Mouse (Mus musculus) gastrocnemius, adult 2 months (tissue): ENCODE results near the gene H2-Aa. TPM values are rescaled to one million over a fixed set of nuclear protein-coding genes. Genes with fewer than 3 reads are reported as not detected.

ENCODE experiments used
- DNase-seq: peaks from one replicate; pipeline ENCODE4 v3.0.0; 2022
- H3K27ac ChIP-seq: fragments of 200-600 bp; 2 replicates; pipeline ENCODE4 v1.8.1; 2022; ENCODE audit warnings: mild to moderate bottlenecking
- H3K4me3 ChIP-seq: fragments of 200-600 bp; 2 replicates; pipeline ENCODE4 v1.8.1; 2022; ENCODE audit warnings: mild to moderate bottlenecking, moderate library complexity
- CTCF ChIP-seq: fragments of 200-600 bp; IDR thresholded peaks from 2 replicates; pipeline ENCODE4 v1.8.1; 2022; ENCODE audit warnings: antibody characterized with exemption, mild to moderate bottlenecking, moderate library complexity
- intact Hi-C: fragments of 180-260 bp; cut with DNase I; formaldehyde crosslinking; loops from one replicate; pipeline ENCODE4 v1.15.1; 2025
- total RNA-seq, 2 experiments: library from RNA; stranded (reverse); gene quantifications; 2 replicates each; pipeline ENCODE4 v1.2.3; 2021

The H2-Aa gene
- total RNA-seq, 2 experiments from 2014 or later: 5.3 to 6.0 TPM

DNA sequence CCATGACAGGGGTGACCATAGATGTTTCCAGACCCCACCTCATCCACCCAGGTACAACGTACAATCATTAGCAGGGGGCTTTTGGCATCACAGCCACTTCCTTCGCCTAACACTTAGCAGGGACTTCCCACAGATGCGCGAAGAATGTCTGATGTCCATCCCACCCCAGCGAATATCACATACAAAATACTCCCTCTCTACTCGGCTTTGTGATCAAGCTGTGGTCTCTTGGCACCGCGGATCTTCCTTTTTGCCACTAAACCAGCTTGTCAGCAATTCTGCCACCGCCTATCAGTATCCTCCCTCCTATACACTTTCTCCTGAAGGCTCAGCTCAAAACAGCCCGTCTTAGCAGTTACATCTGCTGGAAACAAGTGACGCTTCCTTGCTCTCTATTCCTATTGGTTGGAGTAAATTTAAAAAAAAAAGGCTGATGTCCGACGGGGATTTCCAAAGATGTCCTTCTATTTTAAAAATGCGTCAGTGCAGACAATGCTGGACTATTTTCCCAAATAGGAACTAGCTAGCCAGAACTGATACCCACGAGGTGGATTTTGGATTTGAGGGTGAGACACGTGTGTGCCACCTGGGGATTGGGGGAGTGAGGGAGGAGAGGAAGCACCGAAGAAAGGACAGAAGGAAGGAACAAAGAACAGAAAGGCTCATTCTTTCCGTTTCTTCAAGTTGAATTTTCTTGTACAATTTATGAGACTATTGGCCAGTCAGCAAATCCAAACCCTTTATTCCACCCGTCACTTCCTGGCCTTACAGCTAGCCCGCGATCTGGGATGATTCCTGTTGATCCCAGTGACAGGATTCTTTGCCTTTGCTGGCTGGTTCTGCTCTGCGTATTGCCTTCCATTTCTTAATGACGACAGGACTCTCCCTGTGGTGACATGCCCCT, 8.5 kb upstream of the H2-Aa start:
- intact Hi-C loops: no loop called here
- no peak overlapping the region for H3K27ac ChIP-seq
- DNase-seq: no peak
- peak overlapping the region; percentile 50 for H3K4me3 ChIP-seq
- TF ChIP-seq CTCF: no peak

DNA sequence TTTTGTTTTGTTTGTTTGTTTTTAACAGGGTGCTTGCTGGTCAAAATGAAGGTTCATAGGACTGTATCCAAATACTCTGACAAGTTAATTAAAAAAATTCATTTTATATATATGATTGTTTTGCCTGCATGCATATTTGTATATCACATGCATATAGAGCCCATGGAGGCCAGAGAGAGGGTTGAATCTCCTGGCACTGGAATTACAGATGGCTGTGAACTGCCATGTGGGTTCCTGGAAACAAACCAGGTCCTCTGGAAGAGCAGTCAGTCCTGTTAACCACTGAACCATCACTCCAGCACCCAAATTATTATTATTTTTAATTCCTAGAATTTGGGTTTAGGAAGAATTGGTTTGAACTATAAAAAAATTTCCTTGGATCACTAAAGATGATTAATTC, 7.7 kb upstream of the H2-Aa start:
- intact Hi-C loops: no loop called here
- no peak for DNase-seq
- Histone ChIP-seq H3K27ac (no peak overlapping the region), H3K4me3 (no peak overlapping the region)
- TF ChIP-seq CTCF: no peak

- intact Hi-C loops: no loop called here
- no peak for DNase-seq
- no peak overlapping the region for H3K4me3 ChIP-seq
- TF ChIP-seq CTCF: no peak
- no peak overlapping the region for H3K27ac ChIP-seq
Observed at GRCm38 (mm10) chr17:34294249-34294648, 6.6 kb upstream of the H2-Aa start.

GRCm38 (mm10) chr17:34293533-34293932, 5.9 kb upstream of the H2-Aa start:
- intact Hi-C loops: no loop called here
- H3K4me3 ChIP-seq: no peak overlapping the region
- no peak overlapping the region for H3K27ac ChIP-seq
- no peak for DNase-seq
- TF ChIP-seq CTCF: no peak

GRCm38 (mm10) chr17:34292570-34292969, 4.9 kb upstream of the H2-Aa start:
- intact Hi-C loops: no loop called here
- no peak overlapping the region for H3K4me3 ChIP-seq
- DNase-seq: no peak
- no peak for TF ChIP-seq CTCF
- H3K27ac ChIP-seq: no peak overlapping the region

- Histone ChIP-seq H3K27ac (no peak overlapping the region), H3K4me3 (no peak overlapping the region)
- peak; percentile 68 for DNase-seq
- intact Hi-C loops: no loop called here
- no peak for TF ChIP-seq CTCF
Observed at GRCm38 (mm10) chr17:34291609-34292008, 4.0 kb upstream of the H2-Aa start.

DNA sequence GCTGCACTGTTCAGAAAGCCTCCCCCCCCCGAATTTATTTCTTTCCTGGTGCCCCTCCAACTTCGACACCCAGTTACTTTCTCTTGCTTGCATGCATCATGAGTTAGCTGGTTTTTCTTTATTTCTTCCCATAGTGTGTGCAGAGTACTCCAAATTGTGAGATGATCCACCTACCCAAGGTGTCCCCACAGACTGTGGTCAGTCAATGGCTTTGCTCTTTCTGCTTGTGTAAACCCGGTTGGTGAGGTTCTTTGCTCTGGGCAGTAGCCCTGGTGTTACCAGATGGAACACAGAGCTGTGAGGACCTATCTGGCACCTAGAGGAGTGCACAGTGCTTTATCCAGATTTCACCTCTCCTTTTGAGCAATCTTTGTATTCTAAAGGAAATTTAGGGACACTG, 508 bp upstream of the H2-Aa start:
- intact Hi-C loops: no loop called here
- no peak overlapping the region for H3K27ac ChIP-seq
- DNase-seq: no peak
- no peak for TF ChIP-seq CTCF
- no peak overlapping the region for H3K4me3 ChIP-seq

DNA sequence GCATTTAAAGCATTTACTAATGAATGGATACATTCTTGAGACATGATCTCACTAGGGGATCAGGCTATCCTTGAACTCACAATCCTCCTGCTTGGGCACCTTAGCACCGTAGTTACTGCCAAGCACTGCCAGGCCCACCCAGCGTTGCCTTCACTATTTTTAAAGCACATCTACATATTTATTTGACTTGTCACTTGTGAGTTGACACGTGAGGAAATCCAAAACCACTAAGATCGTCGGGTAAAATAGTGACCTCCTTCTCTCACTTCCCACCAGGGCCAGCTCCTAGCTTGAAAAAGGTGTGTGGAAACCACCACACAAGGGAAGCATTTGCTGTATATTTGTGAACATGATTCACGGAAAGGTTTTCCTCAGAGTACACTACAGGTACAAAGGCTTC, 624 bp downstream of the H2-Aa start:
- DNase-seq: no peak
- Histone ChIP-seq H3K27ac (no peak overlapping the region), H3K4me3 (no peak overlapping the region; the same call in 1 of the 2 replicates)
- TF ChIP-seq CTCF: no peak
- intact Hi-C loops: no loop called here

DNA sequence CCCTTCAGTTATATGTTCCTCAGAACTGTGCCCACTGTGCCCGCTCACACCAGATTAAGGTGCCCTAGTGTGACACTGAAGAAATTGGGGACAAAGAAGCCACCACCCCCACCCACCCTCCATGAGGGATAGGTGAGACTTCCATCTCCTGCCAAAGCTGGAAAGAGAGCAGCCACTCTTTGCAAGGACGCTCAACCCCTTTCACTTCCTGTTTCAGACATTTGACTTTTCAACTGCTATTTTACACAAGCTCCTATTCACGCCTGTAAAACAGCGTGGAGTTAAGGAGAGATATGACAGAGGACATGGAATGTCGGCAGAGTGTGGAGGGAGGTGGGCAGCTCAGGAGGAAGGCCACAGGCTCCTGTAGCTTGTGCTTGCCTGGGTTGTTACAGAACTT, 1.1 kb downstream of the H2-Aa start:
- H3K27ac ChIP-seq: no peak overlapping the region
- no peak for TF ChIP-seq CTCF
- no peak for DNase-seq
- intact Hi-C loops: no loop called here
- no peak overlapping the region for H3K4me3 ChIP-seq

DNA sequence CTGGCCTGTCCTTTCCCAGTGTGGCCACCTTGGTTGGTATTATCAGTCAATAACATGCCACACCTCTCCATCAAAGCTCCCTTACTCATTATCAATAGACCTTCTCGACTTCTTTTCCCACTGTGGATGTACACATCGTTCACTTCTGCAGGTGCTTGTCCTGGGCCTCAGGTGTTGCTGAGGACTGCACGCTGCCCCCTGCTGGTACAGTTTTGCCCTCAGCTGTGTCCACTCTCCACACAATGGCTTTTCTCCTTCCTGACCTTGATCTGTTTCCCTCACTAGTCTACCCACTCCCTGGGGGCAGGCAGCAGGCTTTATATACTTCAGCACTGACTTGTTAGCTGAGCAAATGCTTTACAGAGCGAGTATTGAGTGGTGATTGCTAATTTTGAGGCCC, 1.8 kb downstream of the H2-Aa start:
- H3K4me3 ChIP-seq: no peak overlapping the region
- no peak overlapping the region for H3K27ac ChIP-seq
- intact Hi-C loops: no loop called here
- peak; percentile 51 for TF ChIP-seq CTCF
- no peak for DNase-seq

GRCm38 (mm10) chr17:34285371-34285770, 2.3 kb downstream of the H2-Aa start:
- TF ChIP-seq CTCF: no peak
- no peak overlapping the region for H3K4me3 ChIP-seq

DNA sequence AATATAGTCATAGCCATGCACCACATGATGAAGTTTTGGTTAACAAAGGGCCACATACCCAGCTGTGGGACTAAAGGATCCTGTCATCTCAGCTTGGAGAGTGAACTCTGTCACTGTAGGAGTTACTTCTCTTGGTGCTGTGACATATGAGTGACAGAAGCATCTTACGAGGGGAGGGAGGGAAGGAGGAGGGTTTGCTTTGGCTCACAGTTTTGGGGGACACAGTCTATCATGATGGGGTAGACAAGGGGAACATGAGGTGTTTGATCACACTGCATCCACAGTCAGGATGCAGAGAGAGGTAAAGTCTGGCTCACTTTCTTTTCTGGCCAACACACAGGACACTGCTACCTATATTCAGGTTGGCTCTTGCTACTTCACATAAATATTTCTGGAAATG, 5.8 kb downstream of the H2-Aa start:
- no peak for DNase-seq
- TF ChIP-seq CTCF: no peak
- intact Hi-C loops: no loop called here

More at GRCm38 (mm10) chr17:34285371-34285770, 2.3 kb downstream of the H2-Aa start:
- DNase-seq: no peak
- intact Hi-C loops: no loop called here
- no peak overlapping the region for H3K27ac ChIP-seq

GRCm38 (mm10) chr17:34280499-34281038, 7.1 kb downstream of the H2-Aa start:
- DNase-seq: no peak
- Histone ChIP-seq H3K4me3 (no peak overlapping the region), H3K27ac (no peak overlapping the region)
- intact Hi-C loops: no loop called here
- no peak for TF ChIP-seq CTCF

More for the DNA sequence above, 5.8 kb downstream of the H2-Aa start:
- H3K27ac ChIP-seq: no peak overlapping the region
- no peak overlapping the region for H3K4me3 ChIP-seq

GRCm38 (mm10) chr17:34272102-34272501, 15.5 kb downstream of the H2-Aa start:
- no peak for DNase-seq
- TF ChIP-seq CTCF: no peak
- intact Hi-C loops: no loop called here
- Histone ChIP-seq H3K4me3 (no peak overlapping the region), H3K27ac (no peak overlapping the region)
